Mouse (Mus musculus) limb, embryonic 15.5 days (tissue): Measurements from ENCODE around the gene Mbd6. TPM values are rescaled to one million over a fixed set of nuclear protein-coding genes. Genes with fewer than 3 reads are reported as not detected.

Source experiments
- ATAC-seq: fragments of 200-750 bp; cut with Nextera tagmentation; 2 replicates; pipeline ENCODE4 v1.8.0; 2017; ENCODE audit warnings: low read depth, moderate TSS enrichment; ENCODE audit not compliant: insufficient number of reproducible peaks, low FRiP score, low TSS enrichment
- H3K27ac ChIP-seq: fragments of 300-500 bp; sonication (generic); 2 replicates; pipeline ENCODE4 v1.5.1; 2015; ENCODE audit warnings: moderate library complexity, mild to moderate bottlenecking, inconsistent platforms
- H3K27me3 ChIP-seq: fragments of 300-500 bp; sonication (generic); 2 replicates; pipeline ENCODE4 v1.6.1; 2015; ENCODE audit warnings: inconsistent platforms
- H3K36me3 ChIP-seq: fragments of 300-500 bp; sonication (generic); 2 replicates; pipeline ENCODE4 v1.6.1; 2015; ENCODE audit warnings: inconsistent platforms
- H3K4me1 ChIP-seq: fragments of 300-500 bp; sonication (generic); 2 replicates; pipeline ENCODE4 v1.6.1; 2015; ENCODE audit warnings: inconsistent platforms
- H3K4me2 ChIP-seq: fragments of 300-500 bp; sonication (generic); 2 replicates; pipeline ENCODE4 v1.6.1; 2015; ENCODE audit warnings: mild to moderate bottlenecking, inconsistent platforms
- H3K4me3 ChIP-seq: fragments of 300-500 bp; sonication (generic); 2 replicates; pipeline ENCODE4 v1.5.1; 2015; ENCODE audit warnings: mild to moderate bottlenecking, inconsistent platforms
- H3K9ac ChIP-seq: fragments of 300-500 bp; sonication (generic); 2 replicates; pipeline ENCODE4 v1.6.1; 2015; ENCODE audit warnings: inconsistent platforms
- H3K9me3 ChIP-seq: fragments of 300-500 bp; sonication (generic); 2 replicates; pipeline ENCODE4 v1.6.1; 2016; ENCODE audit warnings: inconsistent platforms
- WGBS: fragments of 180-500 bp; shearing (Covaris S2); methylation state at CpG from one replicate; pipeline ENCODE4 v1.1.7; 2015; 5-methylcytosine and 5-hydroxymethylcytosine counted together
- polyA plus RNA-seq: library from polyadenylated mRNA; unstranded; fragments of >200 nt; fragmentation: Nextera tagmentation; extraction: Ambion mirVana; gene quantifications from 2 replicates; pipeline ENCODE4 v1.2.1, GENCODE M21; 2015

The Mbd6 gene
- polyA plus RNA-seq, 1 experiment from 2014 or later: 16.2 TPM

GRCm38 (mm10) chr10:127284724-127285500 lies 3.9 kb downstream of the Mbd6 start:
- no peak for ATAC-seq
- 65% methylated on average over 11 of the region's 11 CpGs for WGBS
- Histone ChIP-seq H3K4me1 (peaks cover 47% of the 10 kb centered on the region), H3K4me3 (no peak overlapping the region), H3K9me3 (no peaks in the 10 kb centered on the region), H3K36me3 (peaks cover 74% of the 10 kb centered on the region), H3K27ac (no peak overlapping the region), H3K27me3 (no peaks in the 10 kb centered on the region), H3K4me2 (no peak overlapping the region), H3K9ac (no peak overlapping the region)

DNA sequence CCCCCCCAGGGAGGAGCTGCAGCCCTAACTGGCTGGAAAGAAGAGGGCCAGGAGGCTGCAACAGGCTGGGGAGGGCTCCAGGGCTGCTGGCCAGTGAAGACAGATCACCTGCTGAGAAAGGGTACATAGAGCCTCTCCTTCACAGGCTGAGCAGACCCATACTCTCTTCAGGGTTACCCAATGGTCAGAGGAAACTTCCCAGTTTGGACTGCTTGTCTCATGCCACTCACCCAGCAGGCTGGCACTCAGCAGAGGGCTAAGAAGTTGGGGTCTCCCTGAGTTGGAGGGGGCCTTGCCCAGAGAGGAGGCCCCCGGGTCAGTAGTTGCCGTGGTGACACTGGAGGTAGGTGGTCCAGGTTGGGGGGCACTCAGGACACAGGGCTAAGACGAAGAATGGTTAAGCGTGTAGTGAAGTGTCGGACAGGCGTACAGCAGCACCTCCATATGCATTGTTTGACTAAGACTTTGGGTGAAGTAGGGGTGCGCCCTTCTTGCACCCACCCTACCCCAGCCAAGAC lies 4.7 kb downstream of the Mbd6 start:
- Histone ChIP-seq H3K4me3 (no peak overlapping the region), H3K4me1 (peaks cover 44% of the 10 kb centered on the region), H3K27ac (peak overlapping the region; percentile 43; the same call in 1 of the 2 replicates), H3K4me2 (no peak overlapping the region), H3K27me3 (no peaks in the 10 kb centered on the region), H3K9me3 (no peaks in the 10 kb centered on the region), H3K9ac (no peak overlapping the region), H3K36me3 (peaks cover 81% of the 10 kb centered on the region)
- no peak for ATAC-seq
- WGBS: 89% methylated on average over 7 of the region's 7 CpGs

- Histone ChIP-seq H3K9me3 (no peaks in the 10 kb centered on the region), H3K27ac (no peak overlapping the region), H3K4me3 (no peak overlapping the region), H3K4me2 (no peak overlapping the region), H3K36me3 (peaks cover 96% of the 10 kb centered on the region), H3K9ac (no peak overlapping the region), H3K4me1 (peaks cover 38% of the 10 kb centered on the region), H3K27me3 (no peaks in the 10 kb centered on the region)
- ATAC-seq: no peak
- WGBS: 81% methylated on average over 13 of the region's 13 CpGs
Observed at GRCm38 (mm10) chr10:127282620-127283215, 6.1 kb downstream of the Mbd6 start.

DNA sequence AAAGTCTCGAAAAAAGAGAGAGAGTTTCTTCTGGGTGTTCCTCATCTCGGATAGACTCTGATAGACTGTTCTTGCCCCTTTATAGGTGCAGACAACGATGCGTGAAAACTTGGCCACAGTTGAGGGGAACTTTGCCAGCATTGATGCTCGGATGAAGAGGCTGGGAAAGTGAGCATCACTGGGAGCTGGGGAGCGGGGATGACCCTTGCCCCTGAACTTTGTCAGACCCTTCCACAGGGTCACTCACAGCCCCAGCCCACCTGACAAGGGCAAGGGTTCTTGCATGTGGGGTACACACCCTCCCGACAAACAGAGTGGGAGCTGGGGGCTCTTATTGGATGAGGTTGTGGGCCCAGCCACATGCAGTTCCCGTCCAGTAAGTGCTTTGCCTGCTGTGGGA lies 7.5 kb downstream of the Mbd6 start:
- Histone ChIP-seq H3K4me3 (no peak overlapping the region), H3K4me2 (no peak overlapping the region), H3K27ac (no peak overlapping the region), H3K9me3 (no peaks in the 10 kb centered on the region), H3K36me3 (peaks cover 99% of the 10 kb centered on the region), H3K27me3 (no peaks in the 10 kb centered on the region), H3K4me1 (peaks cover 24% of the 10 kb centered on the region), H3K9ac (no peak overlapping the region)
- 77% methylated on average over 8 of the region's 8 CpGs for WGBS
- no peak for ATAC-seq

DNA sequence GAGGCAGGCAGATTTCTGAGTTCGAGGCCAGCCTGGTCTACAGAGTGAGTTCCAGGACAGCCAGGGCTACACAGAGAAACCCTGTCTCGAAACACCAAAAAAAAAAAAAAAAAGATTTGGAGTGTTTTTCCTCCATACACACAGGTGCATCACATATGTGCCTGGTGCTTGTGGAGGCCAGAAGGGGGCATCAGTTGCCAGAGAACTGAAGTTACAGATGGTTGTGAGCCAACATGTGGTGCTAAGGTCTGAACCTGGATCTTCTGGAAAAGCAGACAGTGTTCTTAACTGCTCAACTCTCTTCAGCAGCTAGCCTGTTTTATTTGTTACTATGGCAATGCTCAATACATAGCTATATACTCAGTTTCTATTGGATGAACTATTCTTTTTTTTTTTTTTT lies 9.1 kb downstream of the Mbd6 start:
- no peaks in the 10 kb centered on the region for H3K27me3 ChIP-seq
- H3K4me3 ChIP-seq: no peak overlapping the region
- no peak overlapping the region for H3K4me2 ChIP-seq
- H3K4me1 ChIP-seq: peaks cover 8% of the 10 kb centered on the region
- 90% methylated on average over 2 of the region's 2 CpGs for WGBS
- H3K36me3 ChIP-seq: peaks cover 99% of the 10 kb centered on the region
- H3K9ac ChIP-seq: no peak overlapping the region
- no peak for ATAC-seq
- no peaks in the 10 kb centered on the region for H3K9me3 ChIP-seq
- H3K27ac ChIP-seq: no peak overlapping the region

- Histone ChIP-seq H3K9ac (no peak overlapping the region), H3K36me3 (peaks cover 93% of the 10 kb centered on the region), H3K4me1 (0 out of 2 replicates have a peak, but pooled peaks cover 5% of the 10 kb centered on the region), H3K4me3 (no peak overlapping the region), H3K4me2 (no peak overlapping the region), H3K9me3 (no peaks in the 10 kb centered on the region), H3K27me3 (no peaks in the 10 kb centered on the region), H3K27ac (no peak overlapping the region)
- WGBS: 89% methylated on average over 11 of the region's 11 CpGs
- no peak for ATAC-seq
Observed at GRCm38 (mm10) chr10:127274261-127275022, 14.4 kb downstream of the Mbd6 start.

DNA sequence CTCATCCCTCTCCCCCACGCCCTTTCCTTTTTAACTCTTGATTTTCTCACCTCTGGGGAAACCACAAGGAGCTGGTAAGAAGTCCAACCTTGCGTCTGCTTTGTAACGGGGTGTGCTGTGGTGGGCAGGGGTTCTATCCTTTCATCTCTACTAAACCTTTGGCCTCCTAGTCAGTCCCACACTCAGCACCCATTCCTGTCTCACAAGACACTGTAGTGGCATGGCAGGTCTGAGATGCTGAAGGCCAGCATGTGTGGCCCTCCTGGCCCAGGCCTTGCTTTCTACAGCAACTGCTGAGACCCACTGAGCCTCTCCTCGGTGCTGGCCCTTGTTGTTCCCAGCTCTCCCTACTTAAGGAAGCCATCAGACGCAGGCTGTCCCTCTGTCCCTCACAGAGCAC lies 16.4 kb downstream of the Mbd6 start:
- no peak overlapping the region for H3K4me2 ChIP-seq
- peaks cover 85% of the 10 kb centered on the region for H3K36me3 ChIP-seq
- no peak for ATAC-seq
- H3K9ac ChIP-seq: no peak overlapping the region
- H3K4me3 ChIP-seq: no peak overlapping the region
- H3K9me3 ChIP-seq: no peaks in the 10 kb centered on the region
- H3K4me1 ChIP-seq: peaks cover 19% of the 10 kb centered on the region
- no peak overlapping the region for H3K27ac ChIP-seq
- WGBS: 92% methylated on average over 5 of the region's 5 CpGs
- no peaks in the 10 kb centered on the region for H3K27me3 ChIP-seq

- WGBS: 84% methylated on average over 4 of the region's 4 CpGs
Observed at GRCm38 (mm10) chr10:127269884-127270283, 18.9 kb downstream of the Mbd6 start.

DNA sequence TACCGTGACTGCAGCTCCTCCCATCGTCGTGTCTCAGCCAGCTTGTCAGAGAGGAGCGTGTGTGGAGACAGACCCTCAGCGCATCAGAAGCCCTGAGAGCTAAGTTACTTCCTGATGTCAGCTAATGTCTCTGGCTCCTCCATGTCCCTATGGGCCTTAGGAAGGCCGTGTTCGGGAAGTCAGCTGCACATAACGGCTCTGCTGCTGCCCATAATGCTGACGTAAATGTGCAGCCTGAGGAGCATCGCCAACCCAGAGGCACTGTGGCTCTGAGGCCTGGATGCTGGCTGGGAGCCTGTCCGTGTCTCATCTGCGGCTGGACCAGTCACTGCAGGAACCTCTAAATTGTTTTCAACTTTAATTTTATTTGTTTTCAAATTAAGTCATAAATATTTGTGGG lies 19.8 kb downstream of the Mbd6 start:
- Histone ChIP-seq H3K4me1 (peaks cover 25% of the 10 kb centered on the region), H3K27ac (no peak overlapping the region), H3K4me2 (no peak overlapping the region), H3K9ac (no peak overlapping the region), H3K36me3 (peaks cover 54% of the 10 kb centered on the region), H3K4me3 (no peak overlapping the region), H3K9me3 (no peaks in the 10 kb centered on the region), H3K27me3 (peaks cover 4% of the 10 kb centered on the region; the same call in 1 of the 2 replicates)
- ATAC-seq: no peak
- 71% methylated on average over 12 of the region's 12 CpGs for WGBS

More at GRCm38 (mm10) chr10:127269884-127270283, 18.9 kb downstream of the Mbd6 start:
- H3K27ac ChIP-seq: no peak overlapping the region
- peaks cover 60% of the 10 kb centered on the region for H3K36me3 ChIP-seq
- H3K4me2 ChIP-seq: no peak overlapping the region
- H3K9me3 ChIP-seq: no peaks in the 10 kb centered on the region
- no peak overlapping the region for H3K4me3 ChIP-seq
- H3K9ac ChIP-seq: no peak overlapping the region
- H3K27me3 ChIP-seq: no peaks in the 10 kb centered on the region
- peaks cover 25% of the 10 kb centered on the region for H3K4me1 ChIP-seq
- no peak for ATAC-seq

DNA sequence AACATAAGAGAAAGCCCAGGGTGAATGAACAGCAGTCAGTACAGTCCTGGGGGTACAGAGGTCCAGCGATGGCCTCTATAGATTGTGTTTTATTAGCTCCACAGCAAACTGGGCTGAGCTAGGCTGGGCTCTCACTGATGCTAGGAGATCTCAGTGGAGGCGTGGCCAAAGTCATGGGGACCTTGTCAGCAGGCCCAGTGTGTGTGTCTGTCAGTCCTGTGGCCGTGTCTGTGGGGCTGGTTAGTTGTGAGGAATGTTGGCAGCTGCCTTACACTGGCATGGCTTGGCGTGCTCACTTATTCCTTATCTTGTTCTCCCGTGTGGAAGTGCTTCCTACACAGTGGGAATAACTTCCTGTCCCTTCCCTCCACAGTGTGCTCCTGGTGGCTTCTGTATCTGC lies 20.4 kb downstream of the Mbd6 start:
- Histone ChIP-seq H3K27me3 (peaks cover 4% of the 10 kb centered on the region; the same call in 1 of the 2 replicates), H3K36me3 (peaks cover 47% of the 10 kb centered on the region), H3K9ac (no peak overlapping the region), H3K4me2 (no peak overlapping the region), H3K9me3 (no peaks in the 10 kb centered on the region), H3K27ac (no peak overlapping the region), H3K4me3 (no peak overlapping the region), H3K4me1 (peaks cover 25% of the 10 kb centered on the region)
- ATAC-seq: no peak
- 77% methylated on average over 5 of the region's 5 CpGs for WGBS

DNA sequence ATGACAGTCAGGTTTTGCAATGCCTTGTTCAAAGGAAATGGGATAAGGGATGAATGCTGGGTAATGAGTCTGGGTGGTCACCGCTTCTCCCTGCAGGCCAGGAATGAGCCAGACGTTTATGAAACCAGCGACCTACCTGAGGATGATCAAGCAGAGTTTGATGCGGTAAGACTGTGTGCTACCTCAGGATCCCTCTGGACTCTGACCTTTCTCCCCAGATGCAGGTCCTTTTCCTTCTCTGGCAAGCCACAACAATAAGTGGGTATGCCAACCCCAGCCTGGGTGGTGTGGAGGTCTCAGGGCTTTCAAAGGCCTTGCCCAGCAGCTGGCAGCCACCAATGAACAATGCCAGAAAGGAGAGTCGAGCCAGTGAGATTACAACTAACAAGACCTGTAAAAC lies 21.5 kb downstream of the Mbd6 start:
- Histone ChIP-seq H3K27me3 (peaks cover 12% of the 10 kb centered on the region), H3K27ac (no peak overlapping the region), H3K36me3 (peaks cover 36% of the 10 kb centered on the region), H3K4me3 (peak overlapping the region; percentile 98), H3K9ac (no peak overlapping the region; the same call in 1 of the 2 replicates), H3K9me3 (no peaks in the 10 kb centered on the region), H3K4me2 (peak overlapping the region; percentile 81), H3K4me1 (peaks cover 35% of the 10 kb centered on the region)
- WGBS: 68% methylated on average over 5 of the region's 5 CpGs
- no peak for ATAC-seq
